Mouse (Mus musculus): ENCODE measurements around the gene 1500015O10Rik. TPM values are rescaled to one million over a fixed set of nuclear protein-coding genes. Genes with fewer than 3 reads are reported as not detected.

Gene 1500015O10Rik
- polyA plus RNA-seq, 1 experiment from 2014 or later = 0.17 TPM

GRCm38 (mm10) chr1:43738519-43738894 is 8.1 kb downstream of the 1500015O10Rik start:
- WGBS = 88% methylated on average over 10 of the region's 10 CpGs
- Histone ChIP-seq H3K4me3 (no peak overlapping the region), H3K4me1 (no peaks in the 10 kb centered on the region), H3K36me3 (no peaks in the 10 kb centered on the region), H3K27me3 (ENCODE audit: low read depth, poor library complexity, severe bottlenecking) (no peaks in the 10 kb centered on the region), H3K9me3 (replicated peaks) (0 out of 2 replicates have a peak, but pooled peaks cover 3% of the 10 kb centered on the region), H3K27ac (replicated peaks) (no peak overlapping the region)
- no peak for DNase-seq (ENCODE audit: low spot score)

- no peaks in the 10 kb centered on the region for H3K9me3 ChIP-seq (replicated peaks)
- H3K4me1 ChIP-seq = 0 out of 2 replicates have a peak, but pooled peaks cover 2% of the 10 kb centered on the region
- H3K36me3 ChIP-seq = peaks cover 73% of the 10 kb centered on the region
- WGBS = 81% methylated on average over 8 of the region's 8 CpGs
- H3K27ac ChIP-seq (replicated peaks) = no peak overlapping the region
- DNase-seq (ENCODE audit: low spot score) = no peak
- no peaks in the 10 kb centered on the region for H3K27me3 ChIP-seq (ENCODE audit: low read depth, poor library complexity, severe bottlenecking)
- no peak overlapping the region for H3K4me3 ChIP-seq
Observed at GRCm38 (mm10) chr1:43754448-43755312, 24.3 kb downstream of the 1500015O10Rik start.

DNA sequence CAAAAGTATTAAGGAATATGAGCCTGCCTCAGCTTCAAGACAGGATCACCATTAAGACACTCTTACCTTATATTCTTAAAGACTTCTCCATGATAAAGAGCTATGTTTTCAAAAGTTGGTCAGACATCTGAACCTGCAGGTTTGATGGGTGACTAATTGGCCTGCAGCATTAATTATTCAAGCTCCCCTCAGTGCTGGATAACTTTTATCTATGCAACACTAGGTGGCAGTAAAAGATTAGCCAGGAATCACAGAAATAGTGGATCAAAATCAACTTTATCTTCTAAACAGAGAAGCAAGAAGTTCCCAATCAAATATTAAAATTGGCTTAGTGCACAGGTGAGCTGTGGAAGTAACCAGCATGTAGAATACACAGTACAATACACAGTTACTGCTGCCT is 29.7 kb downstream of the 1500015O10Rik start:
- no peak overlapping the region for H3K27ac ChIP-seq (replicated peaks)
- no peak for DNase-seq (ENCODE audit: low spot score)
- no peaks in the 10 kb centered on the region for H3K27me3 ChIP-seq (ENCODE audit: low read depth, poor library complexity, severe bottlenecking)
- no peak overlapping the region for H3K4me3 ChIP-seq
- H3K9me3 ChIP-seq (replicated peaks) = no peaks in the 10 kb centered on the region
- peaks cover 81% of the 10 kb centered on the region for H3K36me3 ChIP-seq
- 0 out of 2 replicates have a peak, but pooled peaks cover 2% of the 10 kb centered on the region for H3K4me1 ChIP-seq

DNA sequence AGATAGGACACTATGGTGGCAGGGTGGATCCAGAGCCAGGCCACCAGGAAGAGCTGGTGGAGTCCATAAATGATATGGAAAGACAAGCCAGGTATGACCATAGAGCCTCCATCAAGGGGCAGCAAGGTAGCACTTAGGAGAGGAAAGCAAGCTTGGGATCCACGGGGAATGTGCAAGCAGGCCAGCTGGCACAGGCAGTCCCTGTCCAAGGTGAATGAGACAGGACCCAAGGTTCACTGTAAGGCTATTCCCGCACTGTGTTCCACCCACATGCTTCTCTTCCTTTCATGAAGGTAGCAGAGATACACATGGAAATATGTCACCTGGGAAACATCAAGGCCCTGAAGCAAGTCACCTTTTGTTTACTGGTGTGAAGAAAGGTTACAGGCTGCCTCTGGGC is 34.1 kb downstream of the 1500015O10Rik start:
- WGBS = 92% methylated on average over 2 of the region's 2 CpGs
- no peak overlapping the region for H3K27ac ChIP-seq (replicated peaks)
- DNase-seq (ENCODE audit: low spot score) = no peak
- H3K27me3 ChIP-seq (ENCODE audit: low read depth, poor library complexity, severe bottlenecking) = no peaks in the 10 kb centered on the region
- no peaks in the 10 kb centered on the region for H3K9me3 ChIP-seq (replicated peaks)
- H3K36me3 ChIP-seq = peaks cover 76% of the 10 kb centered on the region
- H3K4me3 ChIP-seq = no peak overlapping the region
- H3K4me1 ChIP-seq = no peaks in the 10 kb centered on the region

- no peak overlapping the region for H3K27ac ChIP-seq (replicated peaks)
- no peak overlapping the region for H3K4me3 ChIP-seq
- H3K4me1 ChIP-seq = no peaks in the 10 kb centered on the region
- H3K36me3 ChIP-seq = peaks cover 82% of the 10 kb centered on the region
- 96% methylated on average over 2 of the region's 2 CpGs for WGBS
- H3K27me3 ChIP-seq (ENCODE audit: low read depth, poor library complexity, severe bottlenecking) = no peaks in the 10 kb centered on the region
- no peak for DNase-seq (ENCODE audit: low spot score)
- H3K9me3 ChIP-seq (replicated peaks) = no peaks in the 10 kb centered on the region
Observed at GRCm38 (mm10) chr1:43766328-43766727, 35.9 kb downstream of the 1500015O10Rik start.

- no peak for DNase-seq (ENCODE audit: low spot score)
- Histone ChIP-seq H3K27me3 (ENCODE audit: low read depth, poor library complexity, severe bottlenecking) (no peaks in the 10 kb centered on the region), H3K27ac (replicated peaks) (no peak overlapping the region), H3K36me3 (peaks cover 84% of the 10 kb centered on the region), H3K9me3 (replicated peaks) (no peaks in the 10 kb centered on the region; the same call in 1 of the 2 replicates), H3K4me1 (no peaks in the 10 kb centered on the region), H3K4me3 (no peak overlapping the region)
- 81% methylated on average over 4 of the region's 4 CpGs for WGBS
Observed at GRCm38 (mm10) chr1:43768385-43768990, 38.1 kb downstream of the 1500015O10Rik start.

DNA sequence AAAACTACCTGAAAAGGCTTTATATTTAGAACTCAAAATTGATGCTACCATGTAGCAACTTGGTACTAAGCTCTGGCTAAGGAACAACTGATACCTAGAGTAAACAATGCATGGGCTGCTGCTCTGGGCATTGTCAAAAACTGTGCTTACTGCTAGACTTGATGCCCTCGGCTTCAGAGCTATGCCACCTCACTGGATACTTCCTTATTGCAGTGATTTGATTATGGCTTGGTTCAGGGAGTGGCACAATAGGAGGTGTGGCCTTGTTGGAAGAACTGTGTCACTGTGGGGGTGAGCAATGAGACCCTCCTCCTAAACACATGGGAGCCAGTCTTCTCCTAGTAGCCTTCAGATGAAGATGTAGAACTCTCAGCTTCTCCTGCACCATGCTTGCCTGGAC is 38.9 kb downstream of the 1500015O10Rik start:
- WGBS = 79% methylated on average over 1 of the region's 1 CpGs
- H3K27ac ChIP-seq (replicated peaks) = no peak overlapping the region
- peaks cover 84% of the 10 kb centered on the region for H3K36me3 ChIP-seq

DNA sequence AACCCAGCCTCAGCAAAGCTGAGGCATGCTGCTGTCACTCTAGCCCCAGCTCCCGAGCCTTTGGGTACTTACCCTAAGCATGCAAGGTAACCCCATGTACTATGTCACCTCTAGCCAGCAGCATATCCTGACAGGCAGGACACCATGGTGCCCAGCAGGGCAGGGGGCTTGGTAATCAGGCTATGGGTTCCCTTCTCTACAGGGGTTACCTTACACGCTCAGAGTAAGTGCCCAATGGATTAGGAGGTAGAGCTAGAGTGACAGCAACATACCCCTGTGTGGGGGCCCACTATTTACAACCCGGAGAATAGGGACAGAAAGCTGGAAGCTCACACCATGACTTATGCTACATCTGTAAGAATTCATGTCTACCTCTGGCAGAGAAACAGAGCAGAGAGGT is 39.6 kb downstream of the 1500015O10Rik start:
- Histone ChIP-seq H3K27ac (replicated peaks) (no peak overlapping the region), H3K27me3 (ENCODE audit: low read depth, poor library complexity, severe bottlenecking) (no peaks in the 10 kb centered on the region), H3K36me3 (peaks cover 84% of the 10 kb centered on the region), H3K4me1 (no peaks in the 10 kb centered on the region), H3K4me3 (no peak overlapping the region), H3K9me3 (replicated peaks) (no peaks in the 10 kb centered on the region; the same call in 1 of the 2 replicates)
- no peak for DNase-seq (ENCODE audit: low spot score)
- WGBS = 86% methylated on average over 3 of the region's 3 CpGs

More for the DNA sequence above, 38.9 kb downstream of the 1500015O10Rik start:
- DNase-seq (ENCODE audit: low spot score) = no peak
- Histone ChIP-seq H3K9me3 (replicated peaks) (no peaks in the 10 kb centered on the region; the same call in 1 of the 2 replicates), H3K4me3 (no peak overlapping the region), H3K27me3 (ENCODE audit: low read depth, poor library complexity, severe bottlenecking) (no peaks in the 10 kb centered on the region), H3K4me1 (no peaks in the 10 kb centered on the region)

GRCm38 (mm10) chr1:43772694-43773093 is 42.3 kb downstream of the 1500015O10Rik start:
- H3K27me3 ChIP-seq (ENCODE audit: low read depth, poor library complexity, severe bottlenecking) = no peaks in the 10 kb centered on the region
- no peaks in the 10 kb centered on the region; the same call in 1 of the 2 replicates for H3K9me3 ChIP-seq (replicated peaks)
- H3K4me1 ChIP-seq = no peaks in the 10 kb centered on the region
- no peak overlapping the region for H3K4me3 ChIP-seq
- peaks cover 85% of the 10 kb centered on the region for H3K36me3 ChIP-seq
- 99% methylated on average over 3 of the region's 3 CpGs for WGBS
- H3K27ac ChIP-seq (replicated peaks) = no peak overlapping the region
- DNase-seq (ENCODE audit: low spot score) = no peak

DNA sequence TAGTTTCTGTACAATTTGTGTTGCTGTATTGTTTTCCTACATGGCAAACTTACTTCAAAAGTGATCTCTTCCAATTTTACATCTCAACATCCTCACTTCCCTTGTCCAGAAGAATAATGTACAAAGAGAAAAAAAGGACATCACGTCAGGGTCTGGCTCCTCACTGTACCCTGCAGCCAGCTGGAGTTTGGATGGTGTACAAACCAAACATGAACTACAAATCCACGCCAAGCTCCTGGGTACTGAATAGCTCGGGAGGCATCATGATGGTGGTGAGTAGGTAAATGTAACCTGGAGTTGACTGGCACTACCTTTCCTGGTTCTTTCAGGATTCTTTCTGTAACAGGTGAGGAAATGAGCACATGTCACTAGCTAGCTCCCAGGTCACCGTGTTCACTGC is 43.7 kb downstream of the 1500015O10Rik start:
- 90% methylated on average over 4 of the region's 4 CpGs for WGBS
- Histone ChIP-seq H3K9me3 (replicated peaks) (no peaks in the 10 kb centered on the region; the same call in 1 of the 2 replicates), H3K4me3 (no peak overlapping the region), H3K4me1 (no peaks in the 10 kb centered on the region), H3K36me3 (peaks cover 81% of the 10 kb centered on the region), H3K27ac (replicated peaks) (no peak overlapping the region), H3K27me3 (ENCODE audit: low read depth, poor library complexity, severe bottlenecking) (no peaks in the 10 kb centered on the region)
- no peak for DNase-seq (ENCODE audit: low spot score)

DNA sequence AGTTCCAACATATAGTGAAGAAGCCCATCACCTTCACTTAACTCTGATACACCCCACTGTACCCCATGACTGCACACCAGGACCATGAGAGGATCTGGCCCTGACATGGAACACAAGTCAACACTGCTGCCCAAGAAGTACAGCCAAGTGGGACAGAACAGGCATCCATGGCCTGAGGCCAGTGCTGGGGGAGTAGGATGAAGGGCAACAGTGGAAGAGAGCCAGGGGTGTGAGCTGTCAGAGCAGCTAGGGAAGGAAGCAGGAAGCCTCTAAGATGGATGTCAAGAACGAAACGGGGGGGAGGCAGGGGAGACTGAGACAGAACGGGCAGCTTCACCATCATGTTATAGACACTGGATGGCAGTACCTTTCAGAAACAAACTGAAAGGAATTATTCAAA is 45.7 kb downstream of the 1500015O10Rik start:
- DNase-seq (ENCODE audit: low spot score) = no peak
- H3K4me3 ChIP-seq = no peak overlapping the region
- no peak overlapping the region for H3K27ac ChIP-seq (replicated peaks)
- no peaks in the 10 kb centered on the region for H3K27me3 ChIP-seq (ENCODE audit: low read depth, poor library complexity, severe bottlenecking)
- no peaks in the 10 kb centered on the region; the same call in 1 of the 2 replicates for H3K9me3 ChIP-seq (replicated peaks)
- peaks cover 74% of the 10 kb centered on the region for H3K36me3 ChIP-seq
- no peaks in the 10 kb centered on the region for H3K4me1 ChIP-seq
- WGBS = 81% methylated on average over 3 of the region's 3 CpGs

GRCm38 (mm10) chr1:43781195-43781594 is 50.8 kb downstream of the 1500015O10Rik start:
- H3K4me1 ChIP-seq = 0 out of 2 replicates have a peak, but pooled peaks cover 3% of the 10 kb centered on the region
- no peak overlapping the region for H3K4me3 ChIP-seq
- H3K9me3 ChIP-seq (replicated peaks) = no peaks in the 10 kb centered on the region
- H3K36me3 ChIP-seq = peaks cover 37% of the 10 kb centered on the region
- no peak overlapping the region for H3K27ac ChIP-seq (replicated peaks)
- WGBS = 92% methylated on average over 2 of the region's 2 CpGs
- H3K27me3 ChIP-seq (ENCODE audit: low read depth, poor library complexity, severe bottlenecking) = no peaks in the 10 kb centered on the region
- DNase-seq (ENCODE audit: low spot score) = no peak

- Histone ChIP-seq H3K4me1 (0 out of 2 replicates have a peak, but pooled peaks cover 3% of the 10 kb centered on the region), H3K4me3 (no peak overlapping the region), H3K27me3 (ENCODE audit: low read depth, poor library complexity, severe bottlenecking) (no peaks in the 10 kb centered on the region), H3K27ac (replicated peaks) (no peak overlapping the region), H3K9me3 (replicated peaks) (no peaks in the 10 kb centered on the region), H3K36me3 (peaks cover 38% of the 10 kb centered on the region)
- WGBS = 90% methylated on average over 3 of the region's 3 CpGs
- no peak for DNase-seq (ENCODE audit: low spot score)
Observed at GRCm38 (mm10) chr1:43781672-43782071, 51.3 kb downstream of the 1500015O10Rik start.
